Mouse (Mus musculus): Measurements from ENCODE around the gene Ak5. TPM values are rescaled to one million over a fixed set of nuclear protein-coding genes. Genes with fewer than 3 reads are reported as not detected.
A peak's percentile ranks its signal among the peaks of the same experiment; 100 is the strongest.

Ak5 gene
- polyA plus RNA-seq, 2 experiments = 0.94 to 2.2 TPM

- Histone ChIP-seq H3K9ac (ENCODE audit: low read depth, low read length, severe bottlenecking) (no peak overlapping the region), H3K27ac (replicated peaks; ENCODE audit: low read depth, low read length) (no peak overlapping the region), H3K4me1 (ENCODE audit: control insufficient read depth, insufficient read depth, low read length) (no peaks in the 10 kb centered on the region), H3K4me2 (replicated peaks; ENCODE audit: low read depth, low read length, severe bottlenecking) (no peak overlapping the region), H3K36me3 (ENCODE audit: control insufficient read depth, insufficient read depth, low read length) (no peaks in the 10 kb centered on the region), H3K27me3 (ENCODE audit: control insufficient read depth, insufficient read depth, low read length) (no peaks in the 10 kb centered on the region), H3K9me3 (ENCODE audit: control insufficient read depth, low read length) (no peaks in the 10 kb centered on the region), H3K4me3 (replicated peaks; ENCODE audit: low read length) (no peak overlapping the region)
- no peak for DNase-seq (ENCODE audit: low spot score)
- TF ChIP-seq POLR2A (IDR thresholded peaks at IDR 0.05; ENCODE audit: borderline replicate concordance, extremely low read depth, insufficient read depth, insufficient read length) = no peak
- WGBS = 92% methylated on average over 3 of the region's 3 CpGs
- ATAC-seq (ENCODE audit: low FRiP score, low read depth) = no peak
These were observed 26.8 kb upstream of the Ak5 start for GRCm38 (mm10) chr3:152694950-152695349.

- 82% methylated on average over 9 of the region's 9 CpGs for WGBS
- DNase-seq (ENCODE audit: low spot score) (no peak), ATAC-seq (ENCODE audit: low FRiP score, low read depth) (no peak)
- Histone ChIP-seq H3K9ac (ENCODE audit: low read depth, low read length, severe bottlenecking) (no peak overlapping the region), H3K27me3 (ENCODE audit: control insufficient read depth, insufficient read depth, low read length) (no peaks in the 10 kb centered on the region), H3K9me3 (ENCODE audit: control insufficient read depth, low read length) (no peaks in the 10 kb centered on the region), H3K4me3 (replicated peaks; ENCODE audit: low read length) (no peak overlapping the region), H3K36me3 (ENCODE audit: control insufficient read depth, insufficient read depth, low read length) (no peaks in the 10 kb centered on the region), H3K4me1 (ENCODE audit: control insufficient read depth, insufficient read depth, low read length) (no peaks in the 10 kb centered on the region), H3K4me2 (replicated peaks; ENCODE audit: low read depth, low read length, severe bottlenecking) (no peak overlapping the region), H3K27ac (replicated peaks; ENCODE audit: low read depth, low read length) (no peak overlapping the region)
- no peak for TF ChIP-seq POLR2A (IDR thresholded peaks at IDR 0.05; ENCODE audit: borderline replicate concordance, extremely low read depth, insufficient read depth, insufficient read length)
These were observed 20.9 kb upstream of the Ak5 start for GRCm38 (mm10) chr3:152689105-152689504.

DNA sequence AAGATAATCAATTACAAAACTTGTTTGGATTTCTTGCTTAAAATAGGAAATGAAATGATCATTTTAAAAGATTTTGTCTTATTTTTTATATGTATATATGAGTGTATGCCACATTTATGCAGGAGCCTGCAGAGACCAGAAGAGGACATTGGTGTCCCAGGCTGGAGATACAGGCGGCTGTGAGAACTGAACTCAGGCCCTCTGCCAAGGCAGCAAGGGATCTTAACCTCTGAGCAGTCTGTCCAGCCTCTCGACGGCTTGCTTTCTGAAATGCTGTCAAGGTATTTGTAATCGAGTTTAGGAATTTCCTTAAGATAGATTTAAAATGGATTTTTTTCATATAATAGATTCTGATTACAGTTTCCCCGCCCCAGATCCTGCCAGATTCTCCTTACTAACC, 20.4 kb upstream of the Ak5 start:
- no peak for TF ChIP-seq POLR2A (IDR thresholded peaks at IDR 0.05; ENCODE audit: borderline replicate concordance, extremely low read depth, insufficient read depth, insufficient read length)
- WGBS = 82% methylated on average over 5 of the region's 5 CpGs
- no peak for ATAC-seq (ENCODE audit: low FRiP score, low read depth)

GRCm38 (mm10) chr3:152674663-152675062, 6.5 kb upstream of the Ak5 start:
- DNase-seq (ENCODE audit: low spot score) (no peak), ATAC-seq (ENCODE audit: low FRiP score, low read depth) (no peak)
- H3K4me2 ChIP-seq (replicated peaks; ENCODE audit: low read depth, low read length, severe bottlenecking) = no peak overlapping the region
- TF ChIP-seq POLR2A (IDR thresholded peaks at IDR 0.05; ENCODE audit: borderline replicate concordance, extremely low read depth, insufficient read depth, insufficient read length) = no peak
- no peak overlapping the region for H3K9ac ChIP-seq (ENCODE audit: low read depth, low read length, severe bottlenecking)
- no peaks in the 10 kb centered on the region for H3K9me3 ChIP-seq (ENCODE audit: control insufficient read depth, low read length)
- no peaks in the 10 kb centered on the region for H3K4me1 ChIP-seq (ENCODE audit: control insufficient read depth, insufficient read depth, low read length)
- H3K27me3 ChIP-seq (ENCODE audit: control insufficient read depth, insufficient read depth, low read length) = no peaks in the 10 kb centered on the region
- no peak overlapping the region for H3K27ac ChIP-seq (replicated peaks; ENCODE audit: low read depth, low read length)
- 77% methylated on average over 6 of the region's 6 CpGs for WGBS
- H3K36me3 ChIP-seq (ENCODE audit: control insufficient read depth, insufficient read depth, low read length) = no peaks in the 10 kb centered on the region
- no peak overlapping the region for H3K4me3 ChIP-seq (replicated peaks; ENCODE audit: low read length)

More for the DNA sequence above, 20.4 kb upstream of the Ak5 start:
- H3K4me1 ChIP-seq (ENCODE audit: control insufficient read depth, insufficient read depth, low read length) = no peaks in the 10 kb centered on the region
- no peak overlapping the region for H3K4me2 ChIP-seq (replicated peaks; ENCODE audit: low read depth, low read length, severe bottlenecking)
- H3K36me3 ChIP-seq (ENCODE audit: control insufficient read depth, insufficient read depth, low read length) = no peaks in the 10 kb centered on the region
- no peak for DNase-seq (ENCODE audit: low spot score)
- H3K27ac ChIP-seq (replicated peaks; ENCODE audit: low read depth, low read length) = no peak overlapping the region
- no peaks in the 10 kb centered on the region for H3K9me3 ChIP-seq (ENCODE audit: control insufficient read depth, low read length)
- H3K9ac ChIP-seq (ENCODE audit: low read depth, low read length, severe bottlenecking) = no peak overlapping the region
- H3K4me3 ChIP-seq (replicated peaks; ENCODE audit: low read length) = no peak overlapping the region
- no peaks in the 10 kb centered on the region for H3K27me3 ChIP-seq (ENCODE audit: control insufficient read depth, insufficient read depth, low read length)

- TF ChIP-seq POLR2A (IDR thresholded peaks at IDR 0.05; ENCODE audit: borderline replicate concordance, extremely low read depth, insufficient read depth, insufficient read length) = no peak
- WGBS = 75% methylated on average over 3 of the region's 3 CpGs
- no peak overlapping the region for H3K4me3 ChIP-seq (replicated peaks; ENCODE audit: low read length)
- DNase-seq (ENCODE audit: low spot score) (no peak), ATAC-seq (ENCODE audit: low FRiP score, low read depth) (no peak)
- H3K9me3 ChIP-seq (ENCODE audit: control insufficient read depth, low read length) = no peaks in the 10 kb centered on the region
- H3K36me3 ChIP-seq (ENCODE audit: control insufficient read depth, insufficient read depth, low read length) = no peaks in the 10 kb centered on the region
- no peak overlapping the region for H3K27ac ChIP-seq (replicated peaks; ENCODE audit: low read depth, low read length)
- peaks cover 23% of the 10 kb centered on the region; the same call in 1 of the 2 replicates for H3K27me3 ChIP-seq (ENCODE audit: control insufficient read depth, insufficient read depth, low read length)
- peaks cover 8% of the 10 kb centered on the region for H3K4me1 ChIP-seq (ENCODE audit: control insufficient read depth, insufficient read depth, low read length)
- no peak overlapping the region for H3K4me2 ChIP-seq (replicated peaks; ENCODE audit: low read depth, low read length, severe bottlenecking)
- H3K9ac ChIP-seq (ENCODE audit: low read depth, low read length, severe bottlenecking) = no peak overlapping the region
These were observed 1.6 kb upstream of the Ak5 start for GRCm38 (mm10) chr3:152669783-152670182.

DNA sequence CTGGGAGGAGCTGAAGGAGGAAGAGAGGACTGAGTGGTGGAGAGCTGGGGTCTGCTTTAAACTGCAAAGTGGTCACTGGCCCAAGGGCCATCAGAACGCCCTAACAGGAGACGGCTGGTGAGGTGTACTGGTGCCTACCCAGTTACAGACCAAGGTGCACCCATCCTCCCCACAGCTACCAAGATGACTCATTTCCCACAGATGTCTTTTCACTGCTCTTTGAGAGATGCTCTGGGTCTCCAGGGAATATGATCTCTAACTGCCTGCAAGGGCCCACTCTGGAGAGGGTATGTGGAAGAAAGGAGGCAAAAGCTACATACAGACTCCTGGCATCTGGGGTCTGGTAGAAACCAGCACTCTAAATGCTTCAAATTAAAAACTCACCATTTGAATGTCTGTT, 633 bp upstream of the Ak5 start:
- 67% methylated on average over 2 of the region's 2 CpGs for WGBS
- ATAC-seq (ENCODE audit: low FRiP score, low read depth) = no peak
- Histone ChIP-seq H3K27me3 (ENCODE audit: control insufficient read depth, insufficient read depth, low read length) (peaks cover 23% of the 10 kb centered on the region; the same call in 1 of the 2 replicates), H3K4me1 (ENCODE audit: control insufficient read depth, insufficient read depth, low read length) (peaks cover 8% of the 10 kb centered on the region), H3K9ac (ENCODE audit: low read depth, low read length, severe bottlenecking) (no peak overlapping the region), H3K27ac (replicated peaks; ENCODE audit: low read depth, low read length) (no peak overlapping the region), H3K4me3 (replicated peaks; ENCODE audit: low read length) (no peak overlapping the region; the same call in 1 of the 2 replicates), H3K9me3 (ENCODE audit: control insufficient read depth, low read length) (no peaks in the 10 kb centered on the region), H3K36me3 (ENCODE audit: control insufficient read depth, insufficient read depth, low read length) (no peaks in the 10 kb centered on the region), H3K4me2 (replicated peaks; ENCODE audit: low read depth, low read length, severe bottlenecking) (0 out of 2 replicates have a peak overlapping the region, but pooled peaks have one; percentile 99)
- DNase-seq (ENCODE audit: low spot score) = no peak
- TF ChIP-seq POLR2A (IDR thresholded peaks at IDR 0.05; ENCODE audit: borderline replicate concordance, extremely low read depth, insufficient read depth, insufficient read length) = no peak

All from limb, embryonic 14.5 days (tissue).